Mouse (Mus musculus): ENCODE data around the gene Acads.
"Not testable (repeated sequence)": the region's sequence is repeated elsewhere in the genome, so short reads cannot be mapped to it uniquely, and the experiment has no call there.

Gene Acads

DNA sequence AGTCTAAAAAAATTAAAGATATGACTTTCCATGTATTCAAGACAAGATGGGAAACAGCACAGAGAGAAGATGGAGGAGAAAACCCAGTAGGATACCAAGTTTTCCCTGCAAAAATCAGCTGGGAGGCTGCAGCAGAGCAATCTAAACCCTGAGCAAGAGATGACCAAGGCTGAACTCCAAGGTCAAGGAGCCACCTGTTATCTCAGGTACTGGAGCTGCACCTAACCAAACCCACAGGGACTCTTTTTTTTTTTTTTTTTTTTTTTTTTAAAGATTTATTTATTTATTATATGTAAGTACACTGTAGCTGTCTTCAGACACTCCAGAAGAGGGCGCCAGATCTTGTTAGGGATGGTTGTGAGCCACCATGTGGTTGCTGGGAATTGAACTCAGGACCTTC lies 29.7 kb upstream of the Acads start:
- DNase-seq, result not testable (repeated sequence)

DNA sequence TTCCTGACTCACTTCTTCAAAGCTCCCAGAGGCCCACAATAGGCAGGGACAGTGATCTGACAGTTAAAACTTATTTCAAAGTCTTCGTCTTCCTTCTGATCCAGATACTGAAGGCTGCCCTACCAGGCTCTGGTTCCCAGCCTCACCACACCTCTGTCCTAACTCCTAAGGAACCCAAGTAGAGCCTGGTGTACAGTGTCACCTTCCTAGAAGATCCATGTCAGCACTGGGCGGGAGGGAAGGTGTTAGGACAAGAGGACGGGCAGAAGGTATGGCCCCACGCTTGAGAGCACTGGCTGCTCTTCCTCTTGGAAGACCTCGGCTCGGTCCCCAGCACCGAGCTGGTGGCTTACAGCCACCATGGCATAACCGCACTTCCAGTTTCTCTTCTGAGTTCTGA lies 29.2 kb upstream of the Acads start:
- DNase-seq, result no peak

DNA sequence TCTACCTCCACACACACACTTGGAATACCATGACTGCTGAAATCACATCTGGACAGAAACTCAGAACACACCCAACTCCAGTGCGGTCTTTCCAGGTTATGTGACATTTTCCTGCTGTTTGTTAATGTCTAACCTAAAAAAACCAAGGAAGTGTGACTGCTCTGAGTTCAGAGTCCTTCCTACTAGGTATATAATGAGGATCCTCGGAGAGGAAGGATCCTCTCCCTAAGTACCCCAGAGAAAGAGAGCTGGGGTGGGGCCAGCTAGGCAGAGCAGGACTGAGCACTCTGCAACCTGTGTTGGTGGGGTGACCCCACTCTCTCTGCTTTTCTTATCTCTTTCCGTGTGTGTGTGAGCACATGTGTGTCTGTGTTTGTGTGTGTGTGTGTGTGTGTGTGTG lies 28.2 kb upstream of the Acads start:
- DNase-seq, result no peak

DNA sequence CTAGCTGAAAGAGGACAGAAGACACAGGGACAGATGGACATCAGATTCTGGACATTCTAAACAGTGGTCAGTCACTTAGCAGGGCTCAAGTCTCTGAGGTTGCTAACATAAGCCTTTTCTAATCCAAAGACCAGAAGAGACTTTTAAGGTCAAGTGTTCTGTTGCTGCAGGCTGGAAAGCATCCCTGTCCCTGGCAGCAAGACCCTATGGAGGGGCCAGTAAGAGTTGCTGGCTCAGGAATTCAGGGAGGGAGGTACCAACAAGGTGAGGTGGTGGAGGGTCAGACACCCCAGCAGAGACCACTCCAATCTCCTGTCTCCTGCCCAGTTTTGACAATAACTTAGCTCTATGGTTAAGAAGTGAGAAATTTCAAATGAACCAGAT lies 27.6 kb upstream of the Acads start:
- no peak for DNase-seq

GRCm38 (mm10) chr5:115145976-115146746 lies 27.0 kb upstream of the Acads start:
- no peak for DNase-seq

DNA sequence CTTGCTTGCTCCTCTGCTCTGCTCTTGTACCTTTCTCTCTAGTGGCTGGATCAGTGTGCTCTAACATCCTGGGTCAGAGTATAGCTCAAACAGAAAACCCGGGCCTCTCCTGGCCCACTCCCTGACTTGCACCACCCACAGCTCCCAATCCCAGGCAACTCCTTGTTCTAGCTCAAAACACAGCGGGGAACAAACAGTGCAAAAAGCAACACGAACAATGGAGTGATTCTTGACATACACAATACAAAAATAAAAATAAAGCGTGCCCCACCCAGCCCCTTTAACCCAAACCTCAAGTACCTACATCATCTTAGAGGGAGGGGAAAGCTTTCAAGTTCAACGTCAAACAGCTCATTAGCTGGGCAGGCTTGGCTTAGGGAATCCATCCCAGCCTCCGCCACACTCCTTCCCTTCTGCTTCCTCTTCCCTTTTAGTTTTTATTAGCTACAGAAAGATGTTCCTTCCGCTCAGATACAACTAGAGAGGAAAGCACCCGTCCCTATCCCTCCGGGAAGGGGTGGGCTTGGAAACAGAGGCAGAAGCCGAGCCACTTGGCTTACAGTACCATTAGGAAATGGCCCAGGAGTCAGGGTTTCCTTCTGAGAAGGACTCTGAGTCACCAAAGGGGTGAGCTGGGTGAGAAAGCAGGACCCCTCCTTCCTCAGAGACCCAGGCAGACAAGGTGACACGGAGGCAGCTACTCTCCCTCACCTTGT lies 26.3 kb upstream of the Acads start:
- peak; percentile 33 for DNase-seq

DNA sequence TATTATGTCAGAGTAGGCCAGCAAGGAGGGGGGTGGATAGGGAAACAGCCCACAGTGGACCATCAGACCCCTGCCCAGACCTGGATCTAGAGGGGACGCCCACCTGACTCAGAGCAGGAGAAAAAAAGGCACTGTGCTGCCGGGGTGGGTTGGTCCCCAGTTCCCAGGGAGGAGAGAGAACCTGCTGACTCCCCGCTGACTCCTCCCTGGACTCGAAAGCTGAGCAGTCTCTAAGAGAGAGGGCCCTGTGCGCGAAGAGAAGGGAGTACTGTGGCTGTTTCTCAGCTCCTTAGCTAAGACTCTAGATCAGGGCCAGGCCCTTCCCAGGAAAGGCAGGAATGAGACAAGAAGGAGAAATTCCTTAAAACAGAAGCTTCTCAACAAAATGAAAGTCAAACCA lies 25.3 kb upstream of the Acads start:
- DNase-seq, result no peak

DNA sequence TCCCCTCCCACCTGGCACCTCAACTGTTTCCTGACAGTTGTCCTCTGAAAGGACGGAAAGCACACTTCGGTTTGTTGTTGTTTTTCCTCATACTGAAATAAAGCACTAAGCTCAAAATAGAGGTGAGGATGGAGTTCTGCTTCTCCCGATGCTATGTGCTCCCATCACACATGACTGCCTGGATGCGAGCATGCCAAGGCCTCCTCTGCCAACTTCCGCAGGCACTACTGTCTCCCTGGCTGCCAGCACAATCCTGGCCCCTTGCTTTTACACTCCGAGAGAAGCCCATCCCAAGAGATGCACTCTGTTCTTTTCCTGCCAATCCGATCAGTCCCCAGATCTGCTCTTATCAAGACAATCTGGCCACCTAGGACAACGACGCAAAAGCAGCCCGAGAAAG lies 24.4 kb upstream of the Acads start:
- DNase-seq, result no peak

- DNase-seq, result no peak
These were observed 23.1 kb upstream of the Acads start for GRCm38 (mm10) chr5:115142166-115142697.

GRCm38 (mm10) chr5:115140726-115141125 lies 21.6 kb upstream of the Acads start:
- no peak for DNase-seq

- no peak for DNase-seq
These were observed 20.0 kb upstream of the Acads start for GRCm38 (mm10) chr5:115139124-115139523.

DNA sequence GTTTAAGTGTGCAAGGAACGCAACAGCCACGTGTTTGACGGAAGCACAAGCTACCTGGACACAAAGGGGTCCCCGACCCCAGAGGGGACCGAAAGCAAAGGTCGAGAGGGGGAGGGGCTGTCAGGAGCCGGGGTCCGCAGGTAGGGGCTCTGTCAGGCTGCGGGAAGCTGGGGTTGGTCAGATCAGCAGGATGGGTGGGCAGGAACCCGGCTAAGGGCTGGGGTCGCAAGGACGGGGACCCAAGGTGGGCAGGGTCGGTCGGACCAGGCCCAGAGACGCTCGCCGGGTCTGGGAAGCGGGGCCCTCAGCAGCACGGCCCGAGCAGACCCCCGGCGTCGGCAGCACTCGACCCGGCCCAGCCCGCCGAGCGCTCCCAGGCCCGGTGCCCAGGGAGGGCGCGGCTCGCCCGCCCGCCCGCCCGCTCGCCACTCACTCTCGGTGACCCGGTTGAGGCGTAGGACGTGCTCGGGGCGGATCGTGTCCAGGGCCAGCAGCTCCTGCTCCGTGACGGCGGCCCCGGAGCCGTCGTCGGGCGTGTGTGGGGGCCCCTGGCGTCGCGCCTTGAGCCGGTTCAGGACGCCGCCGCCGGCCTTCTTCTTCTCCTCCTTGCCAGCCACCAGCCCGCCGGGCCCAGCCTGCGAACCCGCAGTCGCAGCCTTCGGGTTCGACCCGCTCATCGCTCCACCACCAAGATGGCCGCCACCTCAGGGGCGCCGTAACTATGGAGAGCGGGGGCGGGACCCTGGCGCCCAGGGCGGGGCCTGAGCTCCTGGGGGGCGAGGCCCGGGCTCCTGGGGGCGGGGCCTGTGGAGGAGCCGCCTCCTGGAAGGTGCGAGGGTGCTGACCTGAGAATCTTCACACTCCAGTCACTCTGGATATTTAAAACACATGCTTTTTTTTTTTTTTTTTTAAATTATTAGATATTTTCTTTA lies 15.4 kb upstream of the Acads start, which contains the start of gene Unc119b:
TSS of gene Unc119b (minus strand) at position 742 of the 932 bp plus-strand sequence.
- DNase-seq, result peak; percentile 90

GRCm38 (mm10) chr5:115133358-115134066 lies 14.4 kb upstream of the Acads start:
- DNase-seq, result no peak

- DNase-seq, result no peak
These were observed 13.3 kb upstream of the Acads start for GRCm38 (mm10) chr5:115132465-115132864.

DNA sequence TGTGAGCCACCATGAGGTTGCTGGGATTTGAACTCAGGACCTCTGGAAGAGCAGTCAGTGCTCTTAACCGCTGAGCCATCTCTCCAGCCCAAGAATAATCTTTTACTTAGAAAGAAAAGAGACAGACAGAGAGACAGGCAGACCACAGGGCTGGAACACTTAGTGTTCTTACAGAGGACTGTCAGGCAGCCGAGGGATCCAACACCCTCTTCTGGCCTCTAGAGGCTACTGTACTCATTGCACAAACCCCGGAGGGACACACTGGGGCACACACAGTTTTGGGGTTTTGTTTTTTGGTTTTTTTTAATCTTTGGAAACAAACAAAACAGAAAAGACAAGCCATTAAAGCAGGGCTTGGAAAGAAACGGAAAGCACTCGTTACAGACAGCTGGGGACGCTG lies 10.2 kb upstream of the Acads start:
- no peak for DNase-seq

GRCm38 (mm10) chr5:115127421-115128179 lies 8.5 kb upstream of the Acads start:
- no peak for DNase-seq

DNA sequence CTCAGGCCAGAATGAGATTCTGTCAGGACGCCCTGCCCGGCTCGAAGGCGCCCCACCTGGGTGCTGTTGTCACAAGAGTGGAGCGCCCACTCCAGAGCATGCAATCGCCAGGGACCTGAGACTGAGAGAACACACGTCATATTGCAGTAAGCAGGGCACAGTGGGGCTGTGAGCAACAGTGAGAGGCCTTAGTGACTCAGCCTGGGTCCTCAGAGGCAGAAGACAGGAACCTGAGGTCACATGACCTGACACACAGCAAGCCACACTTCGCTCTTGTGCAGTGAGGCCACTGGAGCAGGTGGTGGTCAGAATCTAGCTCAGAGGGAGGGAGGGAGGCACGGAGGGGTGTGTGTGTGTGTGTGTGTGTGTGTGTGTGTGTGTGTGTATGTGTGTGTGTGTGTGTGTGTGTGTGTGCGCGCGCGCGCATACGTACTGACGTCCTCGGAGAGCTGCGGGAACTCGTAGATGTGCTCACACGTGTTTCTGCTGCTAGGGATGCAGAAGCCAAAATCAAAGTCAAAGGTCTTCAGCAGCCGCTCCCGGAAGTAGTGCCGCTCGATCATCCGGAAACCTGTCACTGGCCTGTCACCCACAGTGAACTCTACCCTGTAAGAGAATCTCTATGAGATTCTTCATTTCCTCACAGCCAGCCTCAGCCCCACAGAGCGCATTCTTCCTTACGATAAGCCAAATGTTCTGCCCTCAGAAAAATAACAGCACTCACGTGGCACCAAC lies 7.6 kb upstream of the Acads start:
- DNase-seq, result no peak

DNA sequence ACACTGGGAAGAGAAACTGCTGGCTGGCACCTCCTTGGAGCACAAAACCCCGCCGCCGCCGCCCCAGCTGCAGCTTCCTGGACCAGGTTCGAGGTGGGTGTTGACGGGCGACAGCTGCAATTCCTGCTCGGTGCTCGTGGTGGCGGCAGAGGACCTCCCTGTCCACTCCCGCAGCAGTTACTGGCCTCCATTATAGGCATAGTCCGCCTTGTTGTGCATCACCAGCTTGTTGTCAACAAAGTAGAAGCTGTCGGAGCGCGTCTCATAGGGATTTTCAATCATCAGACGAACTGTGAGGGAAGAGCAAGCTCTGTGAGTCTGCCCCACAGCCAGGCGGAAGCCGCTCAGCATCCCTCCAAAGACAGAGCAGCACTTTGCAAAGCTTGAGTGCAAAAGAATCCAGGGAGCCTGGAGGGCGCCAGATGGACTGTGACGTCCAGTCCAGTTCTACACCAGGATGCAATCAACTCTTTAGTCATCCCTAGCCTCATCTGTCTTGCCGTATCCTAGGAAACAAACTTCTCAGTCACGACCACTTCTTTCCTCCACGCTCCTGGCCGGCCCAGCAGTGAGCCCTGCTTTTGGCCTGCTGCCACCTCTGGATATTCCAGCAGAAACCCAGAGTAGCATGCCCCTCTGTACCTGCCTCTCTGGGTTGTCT lies 6.2 kb upstream of the Acads start:
- peak; percentile 92 for DNase-seq

DNA sequence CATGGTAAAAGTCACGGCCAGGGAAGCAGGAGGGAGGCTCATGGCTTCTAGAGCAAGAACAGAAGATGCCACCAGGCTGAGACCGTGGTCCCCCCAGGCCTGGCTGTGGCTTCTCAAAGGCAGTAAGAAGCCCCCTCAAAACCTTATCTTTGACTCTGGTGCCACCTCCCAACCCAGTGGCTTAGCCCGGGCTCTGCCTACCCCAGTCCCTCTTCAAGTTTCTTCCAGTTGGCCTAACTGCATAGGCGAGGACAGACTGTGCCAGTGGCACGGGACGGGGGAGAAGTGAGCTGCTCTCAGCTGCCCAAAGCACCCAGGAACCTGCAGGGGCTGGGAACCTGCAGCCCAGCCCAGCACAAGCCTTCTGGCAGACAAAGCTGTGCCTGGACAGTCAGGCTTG lies 5.5 kb upstream of the Acads start:
- DNase-seq, result no peak

DNA sequence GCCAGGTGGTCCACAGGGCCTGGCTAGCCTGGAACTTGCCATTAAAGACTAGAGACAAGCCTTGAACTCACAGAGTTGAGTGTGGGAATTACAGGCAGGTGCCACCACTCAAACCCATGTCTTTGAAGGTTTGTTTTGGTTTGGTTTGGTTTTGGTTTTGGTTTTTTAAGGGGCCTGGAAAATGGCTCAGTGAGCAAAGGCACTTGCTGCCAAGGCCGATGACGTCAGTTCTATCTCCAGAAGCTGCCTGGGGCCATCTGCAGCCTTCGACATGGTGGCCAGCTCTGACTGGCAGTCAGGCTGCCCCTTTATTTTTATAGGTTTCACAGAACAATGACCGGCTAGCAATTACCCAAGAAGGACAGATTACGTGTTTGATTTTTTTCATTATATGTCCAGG lies 1.8 kb upstream of the Acads start:
- no peak for DNase-seq

Measured in lung, postnatal 10 days (tissue).